Mouse (Mus musculus): ENCODE results near the gene Rnft2. TPM values are rescaled to one million over a fixed set of nuclear protein-coding genes. Genes with fewer than 3 reads are reported as not detected.
A peak's percentile ranks its signal among the peaks of the same experiment; 100 is the strongest.

The Rnft2 gene
- polyA plus RNA-seq, 1 experiment from 2014 or later: 8.2 TPM

DNA sequence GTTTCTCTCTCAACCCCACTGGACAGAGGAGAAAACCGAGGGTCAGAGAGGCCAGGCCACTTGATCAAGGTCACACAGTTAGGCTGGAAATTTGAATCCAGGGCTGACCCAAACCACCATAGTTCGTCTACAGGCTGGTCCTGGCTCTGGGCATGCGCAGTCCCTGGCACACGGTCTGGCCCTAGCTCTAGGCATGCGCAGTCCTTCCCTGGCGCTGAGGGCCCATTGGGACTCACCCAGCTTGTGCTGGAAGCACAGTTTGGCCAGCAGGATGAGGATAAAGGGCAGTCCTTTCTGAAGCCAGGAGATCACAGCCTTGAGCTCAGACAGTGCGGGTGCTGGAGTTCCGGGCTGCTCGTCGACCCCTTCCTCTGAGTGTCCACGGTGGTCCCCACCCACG, 8.0 kb downstream of the Rnft2 start:
- H3K27me3 ChIP-seq (ENCODE audit: control insufficient read depth, insufficient read depth, low read length): no peaks in the 10 kb centered on the region
- H3K9me3 ChIP-seq (ENCODE audit: control insufficient read depth, low read length): no peaks in the 10 kb centered on the region
- no peak overlapping the region for H3K27ac ChIP-seq (ENCODE audit: low read depth, low read length)
- WGBS: 83% methylated on average over 12 of the region's 12 CpGs
- no peak for DNase-seq (ENCODE audit: low spot score)
- no peak for ATAC-seq (ENCODE audit: low FRiP score)
- H3K4me3 ChIP-seq (ENCODE audit: low read depth, low read length): no peak overlapping the region
- no peak overlapping the region for H3K9ac ChIP-seq (ENCODE audit: low read depth, low read length)
- H3K4me2 ChIP-seq (replicated peaks; ENCODE audit: low read depth, low read length): no peak overlapping the region
- no peaks in the 10 kb centered on the region for H3K4me1 ChIP-seq (replicated peaks; ENCODE audit: control insufficient read depth, insufficient read depth, low read length)
- 0 out of 2 replicates have a peak, but pooled peaks cover 8% of the 10 kb centered on the region for H3K36me3 ChIP-seq (ENCODE audit: control insufficient read depth, insufficient read depth, low read length)

DNA sequence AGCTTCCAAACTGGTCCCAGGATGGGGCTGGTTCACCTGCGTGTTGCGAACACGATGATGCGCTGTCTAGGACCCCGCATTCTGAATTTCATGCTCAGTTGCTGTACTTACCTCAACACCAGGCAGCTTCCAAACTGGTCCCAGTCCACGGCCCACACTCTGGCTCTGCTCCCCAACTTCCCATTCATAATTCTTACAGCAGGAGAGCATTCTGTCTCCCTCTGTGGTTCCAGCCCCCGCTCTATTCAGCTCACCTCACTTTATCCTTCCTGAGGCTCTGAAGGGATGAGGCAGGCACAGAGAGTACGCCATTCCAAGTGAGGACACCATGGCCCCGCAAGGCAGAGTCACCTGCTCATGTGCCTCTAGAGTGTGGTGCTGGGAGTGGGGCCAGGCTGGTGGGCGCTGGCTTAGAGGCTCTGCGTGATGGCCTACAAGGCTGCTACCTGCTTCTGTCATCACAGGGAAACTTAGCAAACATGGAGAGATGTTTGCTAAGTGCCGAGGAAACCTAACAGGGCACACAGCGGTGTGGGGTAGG, 14.8 kb downstream of the Rnft2 start:
- H3K9ac ChIP-seq (ENCODE audit: low read depth, low read length): no peak overlapping the region
- no peaks in the 10 kb centered on the region for H3K27me3 ChIP-seq (ENCODE audit: control insufficient read depth, insufficient read depth, low read length)
- ATAC-seq (ENCODE audit: low FRiP score) (no peak), DNase-seq (ENCODE audit: low spot score) (no peak)
- H3K4me1 ChIP-seq (replicated peaks; ENCODE audit: control insufficient read depth, insufficient read depth, low read length): no peaks in the 10 kb centered on the region
- 0 out of 2 replicates have a peak, but pooled peaks cover 8% of the 10 kb centered on the region for H3K36me3 ChIP-seq (ENCODE audit: control insufficient read depth, insufficient read depth, low read length)
- H3K4me2 ChIP-seq (replicated peaks; ENCODE audit: low read depth, low read length): no peak overlapping the region
- no peak overlapping the region for H3K27ac ChIP-seq (ENCODE audit: low read depth, low read length)
- WGBS: 95% methylated on average over 13 of the region's 13 CpGs
- no peaks in the 10 kb centered on the region for H3K9me3 ChIP-seq (ENCODE audit: control insufficient read depth, low read length)
- H3K4me3 ChIP-seq (ENCODE audit: low read depth, low read length): no peak overlapping the region

DNA sequence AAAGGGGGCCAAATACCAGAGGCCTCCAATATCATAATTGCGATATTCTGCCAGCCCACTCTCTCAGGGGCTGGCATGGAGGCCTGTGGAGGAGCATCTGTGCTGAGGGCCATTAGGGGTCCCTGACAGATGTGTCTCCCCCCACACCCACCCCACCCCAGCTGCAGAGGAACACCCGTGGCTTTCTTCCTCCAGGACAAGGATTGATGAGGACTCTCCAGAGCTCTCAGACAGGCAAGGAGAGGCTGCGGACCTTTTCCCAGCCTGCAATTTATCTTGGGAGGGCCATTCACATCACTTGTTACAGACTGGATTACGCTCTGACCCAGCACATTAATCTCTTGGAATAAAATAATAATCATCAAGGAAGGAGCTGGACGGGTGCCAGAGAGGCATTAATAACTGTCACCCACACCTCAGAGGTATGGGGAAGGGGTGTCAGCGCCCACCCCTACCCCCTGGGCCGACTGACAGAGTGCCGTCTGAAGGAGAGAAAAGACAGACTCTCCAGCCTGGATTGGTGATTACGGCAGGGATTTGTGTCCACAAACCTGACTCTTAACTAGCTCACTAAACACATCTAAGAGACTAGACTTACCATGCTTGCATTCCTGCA, 21.7 kb downstream of the Rnft2 start:
- Histone ChIP-seq H3K27me3 (ENCODE audit: control insufficient read depth, insufficient read depth, low read length) (no peaks in the 10 kb centered on the region), H3K27ac (ENCODE audit: low read depth, low read length) (peak overlapping the region; percentile 68), H3K4me3 (ENCODE audit: low read depth, low read length) (no peak overlapping the region), H3K36me3 (ENCODE audit: control insufficient read depth, insufficient read depth, low read length) (0 out of 2 replicates have a peak, but pooled peaks cover 5% of the 10 kb centered on the region), H3K4me1 (replicated peaks; ENCODE audit: control insufficient read depth, insufficient read depth, low read length) (no peaks in the 10 kb centered on the region), H3K4me2 (replicated peaks; ENCODE audit: low read depth, low read length) (no peak overlapping the region), H3K9me3 (ENCODE audit: control insufficient read depth, low read length) (no peaks in the 10 kb centered on the region), H3K9ac (ENCODE audit: low read depth, low read length) (no peak overlapping the region)
- WGBS: 53% methylated on average over 9 of the region's 9 CpGs
- DNase-seq (ENCODE audit: low spot score) (peak; percentile 37), ATAC-seq (ENCODE audit: low FRiP score) (peak; percentile 83)

DNA sequence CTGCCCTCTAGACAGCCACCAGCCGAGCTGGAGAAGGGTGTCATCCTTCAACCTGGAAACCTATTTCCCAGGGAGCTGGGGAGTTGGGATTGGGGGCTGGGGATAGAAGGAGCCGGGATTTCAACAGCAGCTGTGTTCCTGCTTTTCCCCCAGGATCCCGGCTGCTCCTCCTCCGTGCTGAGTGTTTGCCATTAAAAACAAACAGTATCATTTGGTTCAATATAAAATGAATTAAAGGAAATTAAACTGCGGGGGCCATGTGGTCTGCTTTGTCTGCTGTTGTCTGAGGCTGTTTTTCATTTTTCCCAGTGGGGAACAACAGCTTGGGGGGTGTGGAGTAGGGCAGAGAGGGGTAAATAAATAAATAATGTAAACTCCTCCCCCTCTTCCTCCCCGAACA, 27.5 kb downstream of the Rnft2 start:
- H3K4me1 ChIP-seq (replicated peaks; ENCODE audit: control insufficient read depth, insufficient read depth, low read length): peaks cover 6% of the 10 kb centered on the region
- no peak overlapping the region for H3K9ac ChIP-seq (ENCODE audit: low read depth, low read length)
- H3K27ac ChIP-seq (ENCODE audit: low read depth, low read length): no peak overlapping the region
- DNase-seq (ENCODE audit: low spot score): no peak
- H3K36me3 ChIP-seq (ENCODE audit: control insufficient read depth, insufficient read depth, low read length): 0 out of 2 replicates have a peak, but pooled peaks cover 2% of the 10 kb centered on the region
- H3K9me3 ChIP-seq (ENCODE audit: control insufficient read depth, low read length): no peaks in the 10 kb centered on the region
- no peaks in the 10 kb centered on the region for H3K27me3 ChIP-seq (ENCODE audit: control insufficient read depth, insufficient read depth, low read length)
- ATAC-seq (ENCODE audit: low FRiP score): no peak
- H3K4me2 ChIP-seq (replicated peaks; ENCODE audit: low read depth, low read length): no peak overlapping the region
- 70% methylated on average over 6 of the region's 6 CpGs for WGBS
- no peak overlapping the region for H3K4me3 ChIP-seq (ENCODE audit: low read depth, low read length)

DNA sequence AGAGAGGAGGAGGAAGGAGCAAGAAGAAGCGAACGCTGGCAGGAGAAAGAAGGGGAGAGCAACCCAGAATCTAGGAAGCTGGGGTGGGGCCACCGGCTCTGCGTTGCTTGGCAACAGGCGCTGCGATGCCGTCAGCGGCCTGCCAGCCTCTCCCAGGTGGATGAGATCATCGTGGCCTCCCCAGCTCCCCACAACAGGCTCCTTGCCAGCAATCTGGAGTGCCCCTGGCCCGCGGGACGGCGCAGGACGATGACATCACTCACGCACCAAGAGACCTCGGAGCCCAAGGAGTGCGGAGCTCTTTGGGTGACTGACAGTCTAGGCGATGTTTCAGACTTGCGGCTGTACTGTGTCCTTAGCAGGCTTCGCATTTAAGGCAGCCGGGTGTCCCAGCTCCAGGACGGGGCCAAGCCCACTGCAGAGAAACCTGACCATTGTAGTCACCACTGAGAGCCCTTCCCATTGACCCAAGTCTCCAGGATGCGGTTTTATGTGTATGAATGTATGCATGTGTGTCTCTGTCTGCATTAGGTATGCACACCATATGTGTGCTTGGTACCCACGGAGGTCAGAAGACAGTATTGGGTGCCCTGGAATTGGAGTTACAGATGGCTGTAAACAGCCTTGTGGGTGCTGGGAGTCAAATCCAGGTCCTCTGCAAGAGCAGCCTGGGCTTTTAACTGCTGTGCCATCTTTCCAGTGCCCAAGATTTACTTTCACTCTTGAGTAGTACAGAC, 30.3 kb downstream of the Rnft2 start:
- Histone ChIP-seq H3K27me3 (ENCODE audit: control insufficient read depth, insufficient read depth, low read length) (no peaks in the 10 kb centered on the region), H3K9me3 (ENCODE audit: control insufficient read depth, low read length) (no peaks in the 10 kb centered on the region), H3K36me3 (ENCODE audit: control insufficient read depth, insufficient read depth, low read length) (no peaks in the 10 kb centered on the region), H3K4me3 (ENCODE audit: low read depth, low read length) (peak overlapping the region; percentile 14), H3K4me1 (replicated peaks; ENCODE audit: control insufficient read depth, insufficient read depth, low read length) (peaks cover 6% of the 10 kb centered on the region), H3K4me2 (replicated peaks; ENCODE audit: low read depth, low read length) (peak overlapping the region; percentile 45), H3K27ac (ENCODE audit: low read depth, low read length) (0 out of 2 replicates have a peak overlapping the region, but pooled peaks have one; percentile 0), H3K9ac (ENCODE audit: low read depth, low read length) (peak overlapping the region; percentile 54; the same call in 1 of the 2 replicates)
- DNase-seq (ENCODE audit: low spot score): peak; percentile 77
- WGBS: 9% methylated on average over 24 of the region's 24 CpGs
- peak; percentile 75 for ATAC-seq (ENCODE audit: low FRiP score)

DNA sequence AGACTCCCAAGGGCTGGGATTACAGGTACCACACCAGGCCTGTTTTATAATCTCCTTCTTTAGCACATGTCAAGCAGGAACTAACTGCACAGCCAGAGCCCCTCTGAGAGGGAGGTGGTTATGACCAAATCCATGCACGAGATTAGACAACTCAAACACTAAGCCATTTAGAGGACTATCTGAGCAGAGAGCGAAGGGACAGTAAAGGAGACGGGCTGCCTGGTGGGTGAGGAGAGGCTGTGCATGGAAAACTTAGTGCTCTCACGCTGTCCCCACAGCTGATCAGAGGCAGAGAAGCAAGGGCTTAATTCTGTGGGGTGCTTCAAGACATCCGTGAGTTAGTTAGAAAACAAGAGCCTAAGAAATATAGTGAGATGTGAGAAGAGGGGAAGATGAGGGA, 30.9 kb downstream of the Rnft2 start:
- H3K9ac ChIP-seq (ENCODE audit: low read depth, low read length): peak overlapping the region; percentile 54; the same call in 1 of the 2 replicates
- no peak for DNase-seq (ENCODE audit: low spot score)
- H3K27ac ChIP-seq (ENCODE audit: low read depth, low read length): 0 out of 2 replicates have a peak overlapping the region, but pooled peaks have one; percentile 36

DNA sequence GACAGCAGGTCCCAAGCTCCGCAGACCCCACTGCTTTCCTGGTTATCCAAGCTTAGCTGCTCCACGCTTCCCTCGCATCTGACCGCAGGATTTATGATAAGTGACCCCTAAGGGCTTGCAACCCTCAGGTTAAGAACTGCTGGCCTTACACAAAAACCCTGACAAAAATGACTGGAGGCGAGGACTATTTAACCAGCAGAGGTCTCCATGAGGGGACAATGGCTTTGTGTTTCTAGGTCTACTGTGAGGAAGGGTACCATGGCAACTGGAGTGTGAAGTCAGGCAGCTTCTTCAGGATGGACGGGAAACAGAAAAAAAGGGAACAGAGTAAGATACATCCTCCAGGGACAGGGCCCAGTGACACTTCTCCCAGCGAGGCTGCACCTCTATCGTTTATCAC, 39.1 kb downstream of the Rnft2 start:
- no peaks in the 10 kb centered on the region for H3K9me3 ChIP-seq (ENCODE audit: control insufficient read depth, low read length)
- no peak overlapping the region for H3K4me2 ChIP-seq (replicated peaks; ENCODE audit: low read depth, low read length)
- DNase-seq (ENCODE audit: low spot score) (no peak), ATAC-seq (ENCODE audit: low FRiP score) (no peak)
- 33% methylated on average over 8 of the region's 8 CpGs for WGBS
- no peaks in the 10 kb centered on the region for H3K36me3 ChIP-seq (ENCODE audit: control insufficient read depth, insufficient read depth, low read length)
- H3K4me1 ChIP-seq (replicated peaks; ENCODE audit: control insufficient read depth, insufficient read depth, low read length): no peaks in the 10 kb centered on the region; the same call in 1 of the 2 replicates
- no peak overlapping the region for H3K4me3 ChIP-seq (ENCODE audit: low read depth, low read length)
- no peaks in the 10 kb centered on the region for H3K27me3 ChIP-seq (ENCODE audit: control insufficient read depth, insufficient read depth, low read length)
- peak overlapping the region; percentile 49 for H3K27ac ChIP-seq (ENCODE audit: low read depth, low read length)
- H3K9ac ChIP-seq (ENCODE audit: low read depth, low read length): no peak overlapping the region

More for the DNA sequence above, 30.9 kb downstream of the Rnft2 start:
- WGBS: 24% methylated on average over 5 of the region's 5 CpGs
- H3K4me3 ChIP-seq (ENCODE audit: low read depth, low read length): peak overlapping the region; percentile 14
- peak overlapping the region; percentile 45 for H3K4me2 ChIP-seq (replicated peaks; ENCODE audit: low read depth, low read length)
- no peaks in the 10 kb centered on the region for H3K36me3 ChIP-seq (ENCODE audit: control insufficient read depth, insufficient read depth, low read length)
- no peaks in the 10 kb centered on the region for H3K9me3 ChIP-seq (ENCODE audit: control insufficient read depth, low read length)
- no peaks in the 10 kb centered on the region for H3K27me3 ChIP-seq (ENCODE audit: control insufficient read depth, insufficient read depth, low read length)
- ATAC-seq (ENCODE audit: low FRiP score): no peak
- peaks cover 6% of the 10 kb centered on the region for H3K4me1 ChIP-seq (replicated peaks; ENCODE audit: control insufficient read depth, insufficient read depth, low read length)

DNA sequence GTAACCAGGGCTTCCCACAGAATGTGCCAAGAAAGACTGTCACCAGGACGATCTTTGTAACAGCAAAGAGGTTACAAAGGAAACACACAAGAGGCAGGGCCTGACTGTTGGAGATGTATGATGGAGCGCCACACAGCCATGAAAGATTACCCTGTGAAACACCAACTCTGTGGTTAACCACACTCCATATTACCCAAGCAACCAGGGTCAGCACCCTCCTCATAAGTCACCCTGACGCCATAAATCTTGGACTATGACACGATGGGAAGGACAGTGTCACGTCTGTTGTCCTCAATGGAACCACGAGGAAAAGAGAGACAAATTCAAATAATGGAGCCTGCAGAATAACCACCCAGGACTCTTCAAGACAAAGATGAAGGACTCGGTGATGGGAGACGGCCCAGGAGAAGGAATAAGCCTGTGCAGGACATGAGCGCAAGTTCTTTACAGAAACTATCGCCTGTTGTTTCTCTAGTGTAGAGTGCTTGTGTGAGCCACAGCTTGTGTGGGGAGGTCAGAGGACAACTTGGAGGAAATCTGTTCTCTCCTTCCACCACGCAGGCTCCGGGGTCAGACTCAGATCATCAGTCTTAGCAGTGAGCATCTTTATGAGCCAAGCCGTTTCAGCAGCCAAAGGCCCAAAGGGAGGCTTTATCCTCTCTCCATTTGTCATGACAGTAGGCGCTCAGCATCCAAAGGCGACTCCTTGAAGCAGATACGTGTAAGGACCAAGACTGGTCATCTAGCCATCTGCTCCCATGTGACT, 40.1 kb downstream of the Rnft2 start:
- 69% methylated on average over 16 of the region's 16 CpGs for WGBS
- H3K27me3 ChIP-seq (ENCODE audit: control insufficient read depth, insufficient read depth, low read length): no peaks in the 10 kb centered on the region
- H3K4me3 ChIP-seq (ENCODE audit: low read depth, low read length): no peak overlapping the region
- H3K36me3 ChIP-seq (ENCODE audit: control insufficient read depth, insufficient read depth, low read length): no peaks in the 10 kb centered on the region
- DNase-seq (ENCODE audit: low spot score) (no peak), ATAC-seq (ENCODE audit: low FRiP score) (no peak)
- H3K9ac ChIP-seq (ENCODE audit: low read depth, low read length): no peak overlapping the region
- H3K4me1 ChIP-seq (replicated peaks; ENCODE audit: control insufficient read depth, insufficient read depth, low read length): no peaks in the 10 kb centered on the region; the same call in 1 of the 2 replicates
- H3K27ac ChIP-seq (ENCODE audit: low read depth, low read length): peak overlapping the region; percentile 49; the same call in 1 of the 2 replicates
- H3K9me3 ChIP-seq (ENCODE audit: control insufficient read depth, low read length): no peaks in the 10 kb centered on the region
- no peak overlapping the region for H3K4me2 ChIP-seq (replicated peaks; ENCODE audit: low read depth, low read length)
